Mouse (Mus musculus): ENCODE measurements around the gene Sarm1.

Gene Sarm1

GRCm38 (mm10) chr11:78512025-78512957, 14.7 kb upstream of the Sarm1 start, which contains the start of the genes Tmem199 and Poldip2:
Tmem199 (minus strand) TSS chr11:78512172.
Poldip2 (plus strand) TSS chr11:78512193.
- peak; percentile 87 for DNase-seq (ENCODE audit: low read depth, low spot score)

- no peak for DNase-seq (ENCODE audit: low read depth, low spot score)
Measured at GRCm38 (mm10) chr11:78509148-78509547, 11.6 kb upstream of the Sarm1 start.

GRCm38 (mm10) chr11:78505430-78505829, 7.9 kb upstream of the Sarm1 start:
- DNase-seq (ENCODE audit: low read depth, low spot score), result no peak

- no peak for DNase-seq (ENCODE audit: low read depth, low spot score)
Measured at GRCm38 (mm10) chr11:78502909-78503650, 5.5 kb upstream of the Sarm1 start, which contains the start of gene Sebox. Sebox (plus strand) TSS chr11:78503447.

GRCm38 (mm10) chr11:78501529-78501928, 4.0 kb upstream of the Sarm1 start:
- no peak for DNase-seq (ENCODE audit: low read depth, low spot score)

- DNase-seq (ENCODE audit: low read depth, low spot score), result no peak
Measured at GRCm38 (mm10) chr11:78500623-78501202, 3.2 kb upstream of the Sarm1 start.

GRCm38 (mm10) chr11:78499543-78499942, 2.0 kb upstream of the Sarm1 start:
- DNase-seq (ENCODE audit: low read depth, low spot score), result no peak

GRCm38 (mm10) chr11:78499004-78499403, 1.4 kb upstream of the Sarm1 start, which contains the start of gene Vtn:
Vtn (plus strand) TSS chr11:78499091.
- DNase-seq (ENCODE audit: low read depth, low spot score), result peak; percentile 73

GRCm38 (mm10) chr11:78497071-78497541, 448 bp downstream of the Sarm1 start:
- DNase-seq (ENCODE audit: low read depth, low spot score), result no peak

- no peak for DNase-seq (ENCODE audit: low read depth, low spot score)
Measured at GRCm38 (mm10) chr11:78495904-78496303, 1.6 kb downstream of the Sarm1 start.

- DNase-seq (ENCODE audit: low read depth, low spot score), result no peak
Measured at GRCm38 (mm10) chr11:78490781-78491241, 6.7 kb downstream of the Sarm1 start.

- DNase-seq (ENCODE audit: low read depth, low spot score), result no peak
Measured at GRCm38 (mm10) chr11:78488168-78488567, 9.4 kb downstream of the Sarm1 start.

- DNase-seq (ENCODE audit: low read depth, low spot score), result no peak
Measured at GRCm38 (mm10) chr11:78483639-78484038, 13.9 kb downstream of the Sarm1 start.

GRCm38 (mm10) chr11:78475289-78475688, 22.3 kb downstream of the Sarm1 start:
- DNase-seq (ENCODE audit: low read depth, low spot score), result no peak

- DNase-seq (ENCODE audit: low read depth, low spot score), result no peak
Measured at GRCm38 (mm10) chr11:78471326-78472103, 26.0 kb downstream of the Sarm1 start.

- DNase-seq (ENCODE audit: low read depth, low spot score), result no peak
Measured at GRCm38 (mm10) chr11:78467932-78468331, 29.6 kb downstream of the Sarm1 start.

GRCm38 (mm10) chr11:78467515-78467914, 30.0 kb downstream of the Sarm1 start:
- no peak for DNase-seq (ENCODE audit: low read depth, low spot score)

GRCm38 (mm10) chr11:78466242-78466912, 31.2 kb downstream of the Sarm1 start:
- no peak for DNase-seq (ENCODE audit: low read depth, low spot score)

- peak; percentile 52 for DNase-seq (ENCODE audit: low read depth, low spot score)
Measured at GRCm38 (mm10) chr11:78465568-78466180, 31.9 kb downstream of the Sarm1 start, which contains the start of gene Slc46a1. Slc46a1 (plus strand) TSS chr11:78465697.

- no peak for DNase-seq (ENCODE audit: low read depth, low spot score)
Measured at GRCm38 (mm10) chr11:78465116-78465515, 32.4 kb downstream of the Sarm1 start.
